Mouse (Mus musculus) stomach, adult 2 months (tissue): Measurements from ENCODE around the gene Gtpbp10. TPM values are rescaled to one million over a fixed set of nuclear protein-coding genes. Genes with fewer than 3 reads are reported as not detected.

Experiments
- polyA plus RNA-seq: library from polyadenylated mRNA; depleted of rRNA; stranded (reverse); fragments of >200 nt; gene quantifications from 2 replicates; pipeline ENCODE4 v1.2.3, GENCODE M21; 2012; rRNA removed

Gene Gtpbp10
- polyA plus RNA-seq: 0.04 and 0.50 TPM in 2 replicates

GRCm38 (mm10) chr5:5559079-5559740 lies at the start of gene Gtpbp10:
Gtpbp10 (minus strand) TSS chr5:5559538.

GRCm38 (mm10) chr5:5573749-5574317 lies 14.5 kb upstream of the Gtpbp10 start, which contains the start of gene Gm8773:
Gm8773 (plus strand) TSS chr5:5573799.

GRCm38 (mm10) chr5:5514196-5515076 lies 44.9 kb downstream of the Gtpbp10 start, which contains the start of gene Cldn12:
Cldn12 (minus strand) TSS chr5:5514958.

Other genes starting within 250 kb of the Gtpbp10 start
- gene Cdk14, start 139.2 kb downstream of the Gtpbp10 start, polyA plus RNA-seq: 0.49 and 1.00 TPM in 2 replicates
- gene 1700015F17Rik, start 80.4 kb downstream of the Gtpbp10 start, polyA plus RNA-seq: not detected in 2 replicates
- 5.7 and 5.8 TPM in 2 replicates for gene Cldn12, start 44.6 kb downstream of the Gtpbp10 start, polyA plus RNA-seq
- 0.17 and 0.18 TPM in 2 replicates for gene Gm8773, start 14.3 kb upstream of the Gtpbp10 start, polyA plus RNA-seq
- gene Cfap69, start 104.7 kb upstream of the Gtpbp10 start, polyA plus RNA-seq: 3.2 and 3.6 TPM in 2 replicates
- gene Steap2, start 135.0 kb upstream of the Gtpbp10 start, polyA plus RNA-seq: 1.3 and 2.2 TPM in 2 replicates
- gene Steap1, start 189.8 kb upstream of the Gtpbp10 start, polyA plus RNA-seq: 0.63 and 1.1 TPM in 2 replicates